Mouse (Mus musculus): ENCODE results near the gene Ccno. TPM values are rescaled to one million over a fixed set of nuclear protein-coding genes. Genes with fewer than 3 reads are reported as not detected.
A peak's percentile ranks its signal among the peaks of the same experiment; 100 is the strongest.
"Not testable (repeated sequence)": the region's sequence is repeated elsewhere in the genome, so short reads cannot be mapped to it uniquely, and the experiment has no call there.

Gene Ccno
- total RNA-seq, 2 experiments from 2014 or later: 4.8 to 5.1 TPM

DNA sequence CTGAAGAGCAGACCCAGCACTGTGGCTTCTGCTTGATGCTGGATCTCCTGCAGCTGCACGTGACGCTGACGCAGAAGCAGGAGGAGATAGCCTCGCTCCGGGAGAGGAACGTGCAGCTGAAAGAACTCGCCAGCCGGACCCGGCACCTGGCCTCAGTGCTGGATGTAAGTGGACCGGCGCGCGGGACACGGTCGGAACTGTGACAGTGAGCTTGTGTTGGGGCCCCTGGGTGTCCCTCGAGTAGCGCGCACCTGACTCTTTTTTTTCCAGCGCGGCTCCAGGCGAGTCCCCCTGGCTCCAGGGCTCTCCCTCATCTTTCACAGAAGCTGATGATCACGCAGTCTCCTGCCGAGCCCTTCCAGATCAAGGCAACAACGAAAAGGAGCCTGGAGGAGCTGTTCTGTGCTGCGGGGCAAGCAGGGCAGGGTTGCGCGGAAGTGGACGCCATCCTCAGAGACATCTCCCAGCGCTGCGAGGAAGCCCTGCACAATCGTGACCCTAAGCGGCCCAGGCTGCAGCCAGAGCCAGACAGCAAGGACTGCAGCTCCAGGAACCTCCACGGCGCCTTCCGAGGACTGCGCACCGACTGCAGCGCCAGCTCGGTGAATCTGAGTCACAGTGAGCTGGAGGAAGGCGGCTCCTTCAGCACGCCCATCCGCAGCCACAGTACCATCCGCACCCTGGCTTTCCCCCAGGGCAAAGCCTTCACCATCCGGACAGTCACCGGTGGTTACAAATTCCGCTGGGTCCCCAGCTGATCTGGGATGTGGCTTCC, 11.0 kb downstream of the Ccno start:
- peak; percentile 24 to 35 for DNase-seq (ENCODE audit: extremely low spot score in 1 of 2, low spot score in 1 of 2)

DNA sequence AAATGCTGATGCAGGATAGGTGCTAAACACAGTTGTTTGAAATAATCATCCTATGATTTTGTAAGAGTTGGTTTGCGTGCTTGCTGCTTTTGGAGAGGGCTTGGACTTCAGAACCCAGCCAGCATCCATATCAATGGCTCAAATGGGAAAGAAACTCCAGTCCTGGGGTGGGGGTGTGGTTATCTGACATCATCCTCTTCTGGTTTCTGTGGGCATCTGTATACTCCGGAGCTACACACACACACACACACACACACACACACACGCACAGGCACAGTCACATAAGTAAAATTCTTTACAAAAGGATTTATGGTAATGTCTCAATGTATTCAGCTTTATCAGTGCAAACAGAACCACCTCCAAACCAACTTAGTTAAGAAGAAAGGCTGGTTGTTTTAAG, 12.5 kb downstream of the Ccno start:
- DNase-seq (ENCODE audit: extremely low spot score in 1 of 2, low spot score in 1 of 2): no peak

GRCm38 (mm10) chr13:113000576-113001318, 13.1 kb downstream of the Ccno start:
- DNase-seq (ENCODE audit: extremely low spot score in 1 of 2, low spot score in 1 of 2): no peak

DNA sequence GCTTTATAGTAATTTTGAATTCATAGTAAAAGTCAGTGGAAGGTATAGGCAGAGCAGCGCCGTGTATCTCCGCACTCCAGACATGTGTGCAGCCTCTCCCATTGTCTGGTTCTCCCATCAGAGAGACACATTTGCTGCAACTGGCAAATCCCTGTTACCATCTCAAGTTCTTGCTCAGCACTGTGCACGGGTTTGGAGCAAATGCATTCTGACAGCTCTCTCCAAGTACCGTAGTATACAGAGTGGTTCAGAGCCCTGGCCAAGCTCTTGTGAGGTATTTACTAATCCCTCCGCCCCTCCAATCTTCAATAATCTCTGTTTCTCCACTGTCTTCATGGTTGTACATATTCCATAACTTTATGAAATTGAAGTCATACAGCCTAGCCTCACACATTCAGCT, 25.1 kb downstream of the Ccno start:
- no peak for DNase-seq (ENCODE audit: extremely low spot score in 1 of 2, low spot score in 1 of 2)

- not testable (repeated sequence) for DNase-seq (ENCODE audit: extremely low spot score in 1 of 2, low spot score in 1 of 2)
Observed at GRCm38 (mm10) chr13:113013174-113013953, 25.8 kb downstream of the Ccno start.

DNA sequence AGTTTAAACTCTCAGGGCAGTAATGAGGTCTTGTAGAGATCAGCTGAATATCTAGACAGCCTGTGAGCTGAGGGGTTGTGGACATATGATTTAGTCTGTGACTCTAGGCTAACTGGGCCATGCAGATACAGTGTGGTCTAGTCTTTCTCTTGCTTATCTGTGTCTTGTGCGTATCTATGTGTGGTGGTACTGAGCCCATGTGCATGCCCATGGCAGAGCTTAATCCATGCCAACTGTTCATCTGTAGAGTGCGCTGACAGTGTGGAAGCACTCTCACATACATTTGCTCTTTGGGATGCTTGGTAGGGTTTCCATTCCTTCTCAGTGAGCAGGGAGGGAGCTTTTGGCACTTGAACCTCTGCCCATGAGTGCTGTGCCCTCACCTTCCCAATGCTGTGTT, 33.9 kb downstream of the Ccno start:
- no peak for DNase-seq (ENCODE audit: extremely low spot score in 1 of 2, low spot score in 1 of 2)

DNA sequence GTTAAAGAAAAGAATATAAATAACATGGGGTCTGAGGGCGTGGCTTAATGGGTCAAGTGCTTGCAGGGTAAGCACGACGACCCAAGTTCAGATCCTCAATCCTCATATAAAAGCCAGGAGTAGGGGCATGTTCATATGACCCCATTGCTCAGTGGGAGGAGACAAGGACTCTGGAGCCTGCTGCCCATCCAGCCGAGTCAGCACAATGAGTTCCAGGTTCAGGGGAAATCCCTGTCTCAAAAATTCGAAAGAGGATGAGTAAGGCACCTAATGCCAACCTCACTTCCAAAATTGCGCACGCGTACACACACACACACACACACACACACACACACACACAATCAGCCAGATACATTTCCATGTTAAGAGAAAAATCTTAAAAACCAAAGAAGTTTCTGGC, 34.9 kb downstream of the Ccno start:
- no peak for DNase-seq (ENCODE audit: extremely low spot score in 1 of 2, low spot score in 1 of 2)

DNA sequence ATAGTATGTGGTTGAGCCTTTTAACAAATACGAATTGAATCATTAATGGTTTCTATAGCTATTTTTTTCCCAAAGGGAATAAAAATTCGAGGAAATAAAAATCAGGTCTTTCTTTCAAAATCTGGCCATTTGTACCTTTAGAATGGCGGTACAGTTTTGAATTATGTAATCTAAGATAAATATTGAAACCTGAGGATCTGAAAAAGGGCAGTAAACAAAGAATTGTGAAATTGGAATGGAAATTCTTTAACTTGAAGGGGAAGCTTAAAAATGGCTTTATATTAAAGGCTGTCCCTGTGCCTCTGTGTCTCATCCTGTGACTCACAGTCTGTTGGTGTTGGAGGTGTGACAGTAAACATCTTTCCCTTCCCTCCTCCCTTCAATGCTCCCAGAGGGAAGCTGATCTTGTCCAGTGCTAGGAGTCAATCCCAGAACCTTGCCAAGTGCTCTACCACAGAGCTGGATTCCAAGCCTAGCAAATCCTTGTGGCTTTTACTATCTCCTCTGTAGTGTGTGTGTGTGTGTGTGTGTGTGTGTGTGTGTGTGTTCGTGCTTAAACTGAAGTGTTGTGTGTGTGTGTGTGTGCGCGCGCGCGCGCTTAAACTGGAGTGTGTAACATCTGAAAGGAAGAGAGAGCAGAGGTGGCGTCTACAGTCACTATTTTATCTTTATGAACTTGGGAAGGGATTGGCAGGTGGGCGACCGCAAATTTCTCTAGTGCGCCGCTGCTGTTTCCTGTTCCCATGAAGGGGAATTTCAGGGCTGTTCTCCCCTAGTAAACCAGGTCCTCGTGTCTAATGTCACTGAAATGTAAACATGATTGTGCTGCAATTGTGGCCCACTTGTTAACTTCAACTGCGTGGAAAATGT, 35.9 kb downstream of the Ccno start:
- DNase-seq (ENCODE audit: extremely low spot score in 1 of 2, low spot score in 1 of 2): no peak

DNA sequence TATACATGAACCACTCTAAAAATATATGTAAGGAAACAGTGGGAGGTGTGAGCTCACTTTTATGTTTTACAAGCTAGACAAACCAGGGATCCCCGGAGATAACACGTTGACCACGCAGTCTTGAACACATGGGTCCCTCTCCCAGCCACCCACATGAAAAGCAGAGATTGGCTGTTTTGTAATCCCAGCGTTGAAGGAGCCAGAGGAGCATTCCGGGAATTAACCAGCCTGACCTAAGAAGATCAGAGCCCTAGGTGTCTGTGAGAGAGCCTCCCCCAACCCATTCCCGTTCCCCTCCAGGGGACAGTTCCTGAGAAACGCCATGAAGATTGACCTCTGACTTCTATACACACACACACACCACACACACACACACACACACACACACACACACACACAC, 43.7 kb downstream of the Ccno start:
- DNase-seq (ENCODE audit: extremely low spot score in 1 of 2, low spot score in 1 of 2): no peak

- peak; percentile 17 to 20 for DNase-seq (ENCODE audit: extremely low spot score in 1 of 2, low spot score in 1 of 2)
Observed at GRCm38 (mm10) chr13:113031792-113032571, 44.4 kb downstream of the Ccno start.

GRCm38 (mm10) chr13:113032831-113033230, 45.2 kb downstream of the Ccno start:
- DNase-seq (ENCODE audit: extremely low spot score in 1 of 2, low spot score in 1 of 2): no peak

DNA sequence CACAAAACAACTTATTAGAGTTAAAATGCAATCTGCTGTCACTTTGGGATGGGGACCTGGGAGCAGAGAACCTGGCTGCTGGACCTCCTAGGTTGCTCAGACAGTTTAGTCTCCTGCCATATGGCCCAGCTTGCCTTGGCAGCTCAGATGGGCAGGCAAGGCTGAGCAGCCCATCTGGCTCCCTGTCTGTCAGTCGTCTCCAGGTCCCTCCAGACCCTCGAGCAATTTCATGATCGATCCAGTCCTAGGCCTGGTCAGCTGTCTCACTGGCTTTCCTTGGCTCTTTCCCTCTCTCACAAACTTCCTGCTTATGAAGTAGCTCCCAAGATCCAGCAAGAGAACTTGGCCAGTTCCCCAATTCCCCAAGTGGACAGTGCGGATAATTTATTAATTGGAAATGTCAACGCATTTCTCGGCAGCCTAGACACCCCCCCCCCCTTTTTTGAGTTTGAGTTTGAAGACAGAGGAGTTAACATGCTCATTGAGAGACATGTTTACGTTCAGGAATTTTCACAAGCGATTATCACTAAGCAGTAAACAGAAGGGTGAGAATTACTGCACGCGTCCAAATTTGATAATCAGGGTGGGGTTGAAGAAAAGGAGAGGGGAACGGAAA, 46.8 kb downstream of the Ccno start:
- no peak for DNase-seq (ENCODE audit: extremely low spot score in 1 of 2, low spot score in 1 of 2)

GRCm38 (mm10) chr13:113034950-113035421, 47.4 kb downstream of the Ccno start, which contains the start of gene Cdc20b:
Gene Cdc20b (plus strand): TSS chr13:113035111.
- DNase-seq (ENCODE audit: extremely low spot score in 1 of 2, low spot score in 1 of 2): peak in 1 of 2 experiments; percentile 17

DNA sequence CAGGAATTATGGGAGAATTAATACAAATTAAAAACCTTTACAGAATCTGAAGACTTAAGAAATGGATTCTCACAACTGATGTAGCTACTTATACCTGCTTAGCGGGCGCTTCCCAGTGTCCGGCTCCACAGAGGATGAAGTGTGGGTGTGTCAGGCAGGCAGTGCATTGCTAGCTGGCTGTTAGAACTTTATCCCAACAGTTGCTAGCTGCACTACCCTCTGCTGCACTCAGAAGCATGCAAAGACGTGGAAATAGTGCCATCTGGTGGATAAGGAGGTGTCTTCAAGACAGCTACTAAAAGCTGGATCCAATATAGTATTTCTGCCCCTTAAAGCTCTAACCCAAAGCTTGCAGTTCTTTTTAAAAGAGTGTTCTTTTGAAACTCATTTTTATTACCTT, 48.2 kb downstream of the Ccno start:
- peak; percentile 37 to 55 for DNase-seq (ENCODE audit: extremely low spot score in 1 of 2, low spot score in 1 of 2)

Small RNA genes within 50 kb of the gene (microRNA-seq; reads per million reads assigned to microRNA genes)
- gene Mir449a (110 to 124 reads per million in 2 experiments), gene Mir449b (0 reads per million in 2 experiments), gene Mir449c (0.74 to 1.00 reads per million in 2 experiments)

Other genes with a start within 250 kb of the Ccno start
- gene Plpp1, start 187.0 kb upstream of the Ccno start, total RNA-seq (2021): 10 to 100 TPM; 30.9 to 33.1 TPM
- gene Mtrex, start 60.4 kb upstream of the Ccno start, total RNA-seq (2021): 10 to 100 TPM; 41.7 to 44.0 TPM
- 10 to 100 TPM; 23.2 to 23.9 TPM for gene Dhx29, start 60.3 kb upstream of the Ccno start, total RNA-seq (2021)
- gene Mcidas, start 6.0 kb downstream of the Ccno start, total RNA-seq (2021): under 1 TPM; 0.37 to 0.75 TPM
- under 1 TPM in 1 of 2 experiments, not detected in 1; 0.39 TPM for gene Cdc20b, start 47.3 kb downstream of the Ccno start, total RNA-seq (2021)
- 10 to 100 TPM in 1 of 2 experiments, 1 to 10 TPM in 1; 8.4 to 11.9 TPM for gene Gpx8, start 58.6 kb downstream of the Ccno start, total RNA-seq (2021)
- not detected for gene Gzma, start 113.2 kb downstream of the Ccno start, total RNA-seq (2021)
- gene Esm1, start 221.9 kb downstream of the Ccno start, total RNA-seq (2021): under 1 TPM in 1 of 2 experiments, not detected in 1; 0.17 TPM
- under 1 TPM in 1 of 2 experiments, not detected in 1; 0.27 TPM for gene Gzmk, start 238.1 kb downstream of the Ccno start, total RNA-seq (2021)